Mouse (Mus musculus): Measurements from ENCODE around the gene Rps3.
"Not testable (repeated sequence)": the region's sequence is repeated elsewhere in the genome, so short reads cannot be mapped to it uniquely, and the experiment has no call there.

Gene Rps3

GRCm38 (mm10) chr7:99483271-99483923, at the start of gene Rps3:
Gene Rps3, minus strand, starts transcription at chr7:99483738.
- peak; percentile 95 to 96 for DNase-seq

GRCm38 (mm10) chr7:99532526-99532925, 49.0 kb upstream of the Rps3 start:
- peak in 1 of 2 experiments; percentile 53 for DNase-seq

GRCm38 (mm10) chr7:99531408-99531970, 48.0 kb upstream of the Rps3 start:
- DNase-seq: no peak

GRCm38 (mm10) chr7:99529410-99529809, 45.9 kb upstream of the Rps3 start:
- DNase-seq: no peak

- no peak for DNase-seq
These were observed 45.0 kb upstream of the Rps3 start for GRCm38 (mm10) chr7:99528547-99528946.

- DNase-seq: no peak
These were observed 40.3 kb upstream of the Rps3 start for GRCm38 (mm10) chr7:99523837-99524236.

GRCm38 (mm10) chr7:99523121-99523520, 39.6 kb upstream of the Rps3 start:
- peak in 1 of 2 experiments; percentile 53 for DNase-seq

- DNase-seq: peak; percentile 47 to 54
These were observed 35.6 kb upstream of the Rps3 start for GRCm38 (mm10) chr7:99518954-99519644.

- DNase-seq: no peak
These were observed 33.2 kb upstream of the Rps3 start for GRCm38 (mm10) chr7:99516814-99517157.

GRCm38 (mm10) chr7:99516092-99516813, 32.7 kb upstream of the Rps3 start:
- DNase-seq: no peak

- DNase-seq: peak; percentile 35 to 66
These were observed 26.6 kb upstream of the Rps3 start for GRCm38 (mm10) chr7:99510087-99510501.

- not testable (repeated sequence) for DNase-seq
These were observed 24.6 kb upstream of the Rps3 start for GRCm38 (mm10) chr7:99508187-99508586.

GRCm38 (mm10) chr7:99504556-99504955, 21.0 kb upstream of the Rps3 start:
- DNase-seq: no peak

- no peak for DNase-seq
These were observed 17.6 kb upstream of the Rps3 start for GRCm38 (mm10) chr7:99501148-99501547.

- peak in 1 of 2 experiments; percentile 54 for DNase-seq
These were observed 17.1 kb upstream of the Rps3 start for GRCm38 (mm10) chr7:99500655-99501054.

- peak; percentile 86 for DNase-seq
These were observed 16.7 kb upstream of the Rps3 start for GRCm38 (mm10) chr7:99500201-99500600.

- peak; percentile 49 to 72 for DNase-seq
These were observed 15.6 kb upstream of the Rps3 start for GRCm38 (mm10) chr7:99499128-99499527.

GRCm38 (mm10) chr7:99489708-99490107, 6.2 kb upstream of the Rps3 start:
- no peak for DNase-seq

GRCm38 (mm10) chr7:99484679-99485078, 1.1 kb upstream of the Rps3 start:
- no peak for DNase-seq

- DNase-seq: no peak
These were observed 384 bp upstream of the Rps3 start for GRCm38 (mm10) chr7:99483924-99484319.

GRCm38 (mm10) chr7:99482637-99483036, 901 bp downstream of the Rps3 start:
- DNase-seq: no peak

GRCm38 (mm10) chr7:99477235-99477634, 6.3 kb downstream of the Rps3 start:
- no peak for DNase-seq

GRCm38 (mm10) chr7:99476558-99477114, 6.9 kb downstream of the Rps3 start:
- no peak for DNase-seq

Data from lung, postnatal 4 days (tissue).